Mouse (Mus musculus): ENCODE results near the gene Stk32b. TPM values are rescaled to one million over a fixed set of nuclear protein-coding genes. Genes with fewer than 3 reads are reported as not detected.

Stk32b gene
- total RNA-seq, 2 experiments from 2014 or later: not detected

Other genes with a start within 250 kb of the Stk32b start
- gene Cytl1, start 18.3 kb upstream of the Stk32b start, total RNA-seq (2015): not detected in 2 replicates
- gene Cytl1, start 18.3 kb upstream of the Stk32b start, total RNA-seq (2017): not detected in 2 replicates
- 0.07 TPM in 1 of 2 replicates, not detected in the other for gene Msx1, start 107.4 kb upstream of the Stk32b start, total RNA-seq (2015)
- not detected in 2 replicates for gene Msx1, start 107.4 kb upstream of the Stk32b start, total RNA-seq (2017)

Data from megakaryocyte progenitor cell, adult 5-6 weeks (primary cell).